Mouse (Mus musculus) MEL (cell line): Measurements from ENCODE around the gene Otof. TPM values are rescaled to one million over a fixed set of nuclear protein-coding genes. Genes with fewer than 3 reads are reported as not detected.

ENCODE experiments used
- DNase-seq: peaks from one replicate; pipeline ENCODE4 v3.0.0; 2011; ENCODE audit warnings: low read depth, low spot score
- H3K27ac ChIP-seq: 2 replicates; pipeline ENCODE4 v1.5.1; 2012; ENCODE audit warnings: low read depth, mild to moderate bottlenecking, control low read depth, low read length, moderate library complexity; ENCODE audit not compliant: control insufficient read depth
- H3K27me3 ChIP-seq, 2 experiments: fragments of 150-350 bp in 1 of 2; sonication (generic) in 1 of 2; 2 replicates each; pipeline ENCODE4 v1.6.1; 2012; ENCODE audit warnings: low read length in 2 of 2, mild to moderate bottlenecking in 2 of 2, improper control_type of control experiment in 1 of 2, moderate library complexity in 1 of 2; ENCODE audit not compliant: insufficient read depth in 2 of 2, control insufficient read depth in 1 of 2
- H3K36me3 ChIP-seq, 2 experiments: 2 replicates each; pipeline ENCODE4 v1.6.1; 2012 to 2014; ENCODE audit warnings: low read length in 2 of 2, improper control_type of control experiment in 1 of 2, inconsistent platforms in 1 of 2, mild to moderate bottlenecking in 1 of 2; ENCODE audit not compliant: insufficient read depth in 2 of 2, control insufficient read depth in 1 of 2
- H3K4me1 ChIP-seq, 2 experiments: fragments of 150-350 bp in 1 of 2; sonication (generic) in 1 of 2; 2 replicates each; pipeline ENCODE4 v1.6.1; 2012; ENCODE audit warnings: low read length in 2 of 2, improper control_type of control experiment in 1 of 2, mild to moderate bottlenecking in 1 of 2; ENCODE audit not compliant: insufficient read depth in 2 of 2, control insufficient read depth in 1 of 2
- H3K4me3 ChIP-seq, 2 experiments: fragments of 150-350 bp in 1 of 2; sonication (generic) in 1 of 2; 2 replicates each; pipeline ENCODE4 v1.5.1; 2012; ENCODE audit warnings: low read depth in 2 of 2, low read length in 2 of 2, mild to moderate bottlenecking in 2 of 2, moderate library complexity in 2 of 2, control low read depth in 1 of 2, improper control_type of control experiment in 1 of 2; ENCODE audit not compliant: control insufficient read depth in 1 of 2, insufficient read depth in 1 of 2
- H3K79me2 ChIP-seq: 2 replicates; pipeline ENCODE4 v1.6.1; 2012; ENCODE audit warnings: mild to moderate bottlenecking, low read length, moderate library complexity; ENCODE audit not compliant: control insufficient read depth, poor library complexity, insufficient read depth
- H3K9ac ChIP-seq: 2 replicates; pipeline ENCODE4 v1.6.1; 2012; ENCODE audit warnings: low read depth, mild to moderate bottlenecking, control low read depth, low read length, moderate library complexity; ENCODE audit not compliant: control insufficient read depth, poor library complexity, severe bottlenecking
- H3K9me3 ChIP-seq: fragments of 150-350 bp; sonication (generic); replicated peaks from 2 replicates; pipeline ENCODE4 v1.6.1; 2012; ENCODE audit warnings: mild to moderate bottlenecking, low read length, improper control_type of control experiment, moderate library complexity; ENCODE audit not compliant: insufficient read depth
- BHLHE40 ChIP-seq: IDR thresholded peaks from 2 replicates; pipeline ENCODE4 v1.6.1; 2012; ENCODE audit warnings: low read depth, mild to moderate bottlenecking, inconsistent platforms, low read length, improper control_type of control experiment, borderline replicate concordance
- E2F4 ChIP-seq: IDR thresholded peaks from 2 replicates; pipeline ENCODE4 v1.6.1; 2011; ENCODE audit warnings: low read depth, low read length, improper control_type of control experiment, borderline replicate concordance
- ELF1 ChIP-seq: IDR thresholded peaks from 2 replicates; pipeline ENCODE4 v1.6.1; 2014; ENCODE audit warnings: low read depth, mild to moderate bottlenecking, inconsistent platforms, low read length, improper control_type of control experiment, moderate library complexity
- ETS1 ChIP-seq: IDR thresholded peaks from 2 replicates; pipeline ENCODE4 v1.6.1; 2012; ENCODE audit warnings: low read depth, mild to moderate bottlenecking, inconsistent platforms, low read length, improper control_type of control experiment, moderate library complexity
- GATA1 ChIP-seq: IDR thresholded peaks from 2 replicates; pipeline ENCODE4 v1.6.1; 2011; ENCODE audit warnings: low read depth, low read length, improper control_type of control experiment
- HCFC1 ChIP-seq: IDR thresholded peaks from 2 replicates; pipeline ENCODE4 v1.6.1; 2012; ENCODE audit warnings: low read depth, mild to moderate bottlenecking, inconsistent platforms, low read length, improper control_type of control experiment, moderate library complexity
- MAFK ChIP-seq: IDR thresholded peaks from 2 replicates; pipeline ENCODE4 v1.6.1; 2011; ENCODE audit warnings: low read depth, mild to moderate bottlenecking, low read length, improper control_type of control experiment, borderline replicate concordance
- MAZ ChIP-seq: IDR thresholded peaks from 2 replicates; pipeline ENCODE4 v1.6.1; 2012; ENCODE audit warnings: low read depth, mild to moderate bottlenecking, inconsistent platforms, low read length, improper control_type of control experiment
- MXI1 ChIP-seq: IDR thresholded peaks from 2 replicates; pipeline ENCODE4 v1.6.1; 2011; ENCODE audit warnings: mild to moderate bottlenecking, low read depth, low read length, improper control_type of control experiment
- MYB ChIP-seq: IDR thresholded peaks from 2 replicates; pipeline ENCODE4 v1.6.1; 2011; ENCODE audit warnings: mild to moderate bottlenecking, low read depth, low read length, improper control_type of control experiment
- POLR2A ChIP-seq, 2 experiments: IDR thresholded peaks; 2 replicates each; pipeline ENCODE4 v1.6.1; 2011 to 2012; ENCODE audit warnings: low read length in 2 of 2, mild to moderate bottlenecking in 2 of 2, control low read depth in 1 of 2, improper control_type of control experiment in 1 of 2, low read depth in 1 of 2, moderate library complexity in 1 of 2; ENCODE audit not compliant: control insufficient read depth in 1 of 2, insufficient read depth in 1 of 2, poor library complexity in 1 of 2
- POLR2AphosphoS5 ChIP-seq: IDR thresholded peaks from 2 replicates; pipeline ENCODE4 v1.6.1; 2012; ENCODE audit warnings: low read depth, borderline replicate concordance, mild to moderate bottlenecking, inconsistent platforms, low read length, moderate library complexity, mixed read lengths
- SMC3 ChIP-seq: IDR thresholded peaks from 2 replicates; pipeline ENCODE4 v1.6.1; 2011; ENCODE audit warnings: low read depth, low read length, improper control_type of control experiment
- TAL1 ChIP-seq: IDR thresholded peaks from 2 replicates; pipeline ENCODE4 v1.6.1; 2012; ENCODE audit warnings: mild to moderate bottlenecking, inconsistent platforms, low read length, moderate library complexity, mixed read lengths
- UBTF ChIP-seq: IDR thresholded peaks from 2 replicates; pipeline ENCODE4 v1.6.1; 2012; ENCODE audit warnings: low read depth, mild to moderate bottlenecking, inconsistent platforms, low read length, improper control_type of control experiment, moderate library complexity, borderline replicate concordance; ENCODE audit not compliant: insufficient read depth
- USF1 ChIP-seq: IDR thresholded peaks from 2 replicates; pipeline ENCODE4 v1.6.1; 2014; ENCODE audit warnings: low read depth, mild to moderate bottlenecking, inconsistent platforms, low read length, improper control_type of control experiment, moderate library complexity
- USF2 ChIP-seq, 2 experiments: IDR thresholded peaks; 2 replicates each; pipeline ENCODE4 v1.6.1; 2011 to 2012; ENCODE audit warnings: improper control_type of control experiment in 2 of 2, low read length in 2 of 2, borderline replicate concordance in 1 of 2, inconsistent platforms in 1 of 2, low read depth in 1 of 2, mild to moderate bottlenecking in 1 of 2; ENCODE audit not compliant: insufficient read depth in 1 of 2
- ZC3H11A ChIP-seq: IDR thresholded peaks from 2 replicates; pipeline ENCODE4 v1.6.1; 2012; ENCODE audit warnings: low read depth, mild to moderate bottlenecking, inconsistent platforms, low read length, improper control_type of control experiment
- ZMIZ1 ChIP-seq: IDR thresholded peaks from 2 replicates; pipeline ENCODE4 v1.6.1; 2012; ENCODE audit warnings: low read depth, mild to moderate bottlenecking, inconsistent platforms, low read length, improper control_type of control experiment, moderate library complexity
- polyA plus RNA-seq, 2 experiments: library from polyadenylated mRNA; stranded (reverse) in 1 of 2; unstranded in 1 of 2; fragments of >175 nt in 1 of 2; fragments of >200 nt in 1 of 2; gene quantifications; 2 replicates each; pipeline versions ENCODE4 v1.2.1 to v1.2.4; 2012; ENCODE audit warnings: low replicate concordance in 2 of 2, low read depth in 1 of 2; ENCODE audit not compliant: insufficient read length in 2 of 2, insufficient read depth in 1 of 2, missing spikeins in 1 of 2
- total RNA-seq: library from RNA; depleted of rRNA; stranded (reverse); fragments of 300-350 nt; gene quantifications from 2 replicates; pipeline ENCODE4 v1.2.3, GENCODE M21; 2012; rRNA removed

Otof gene
- total RNA-seq: not detected in 2 replicates
- under 1 TPM in 1 of 2 experiments, not detected in 1; 0.01 TPM for polyA plus RNA-seq

DNA sequence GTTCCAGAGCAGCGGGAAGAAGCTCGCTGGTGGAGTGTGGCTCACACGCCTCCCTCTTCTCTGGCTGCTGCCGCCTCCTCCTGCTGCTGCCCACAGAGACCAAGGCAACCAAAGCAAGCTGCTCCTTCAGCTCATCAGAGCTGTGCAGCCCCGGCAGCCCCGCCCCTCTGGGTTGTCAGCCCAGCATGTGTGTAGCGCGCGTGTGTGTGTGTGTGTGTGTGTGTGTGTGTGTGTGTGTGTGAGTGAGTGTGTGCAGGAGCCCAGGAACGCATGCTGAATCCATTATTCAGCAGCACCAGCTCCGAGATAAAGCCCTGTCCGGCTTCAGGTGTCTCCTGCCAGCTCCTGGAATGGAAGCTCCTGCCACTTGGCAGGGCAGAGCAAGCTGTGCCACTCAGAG is at the start of gene Otof:
Otof (minus strand) TSS at position 112 of the 400 bp plus-strand sequence.
- Histone ChIP-seq H3K4me3 (no peak within 1 kb of the TSS), H3K27ac (no peak within 1 kb of the TSS), H3K9me3 (no peaks in the 10 kb centered on the region), H3K4me1 (no peaks in the 10 kb centered on the region), H3K27me3 (peaks cover 30 to 39% of the 10 kb centered on the region in 2 experiments), H3K36me3 (no peaks in the 10 kb centered on the region), H3K79me2 (no peaks in the 10 kb centered on the region), H3K9ac (no peak within 1 kb of the TSS)
- no peak for DNase-seq
- TF ChIP-seq POLR2A (IDR thresholded peaks at IDR 0.05; ENCODE audit: control insufficient read depth in 1 of 2, insufficient read depth in 1 of 2, low read depth in 1 of 2, low read length in 2 of 2, poor library complexity in 1 of 2) (no peak), MAFK (no peak), HCFC1 (no peak), UBTF (no peak), BHLHE40 (no peak), ZC3H11A (no peak)

DNA sequence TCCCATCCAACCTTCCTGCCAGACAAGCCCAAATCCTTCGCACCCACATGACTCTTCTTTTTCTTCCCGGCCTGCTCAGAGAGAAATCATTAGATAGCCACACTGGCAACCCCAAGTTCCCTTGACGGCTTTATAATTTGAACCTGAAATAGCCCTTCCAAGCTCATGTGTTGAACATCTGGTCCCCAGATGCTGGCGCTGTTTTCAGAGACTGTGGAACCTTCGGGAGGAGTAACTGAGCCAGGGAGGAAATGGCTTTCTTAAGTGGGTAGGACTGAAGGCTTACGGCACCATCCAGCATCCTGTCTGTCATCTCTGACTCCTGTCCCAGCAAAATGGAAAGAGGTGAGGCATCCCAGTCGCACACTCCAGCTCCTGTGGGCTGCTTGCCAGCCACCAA is 35.6 kb upstream of the Otof start:
- Histone ChIP-seq H3K4me1 (peaks cover 0 to 20% of the 10 kb centered on the region in 2 experiments; a peak in 2 of 4 replicates), H3K4me3 (no peak overlapping the region), H3K9ac (no peak overlapping the region), H3K27ac (no peak overlapping the region), H3K79me2 (no peaks in the 10 kb centered on the region), H3K27me3 (peaks cover 4 to 8% of the 10 kb centered on the region in 2 experiments), H3K9me3 (no peaks in the 10 kb centered on the region), H3K36me3 (peaks cover 0 to 2% of the 10 kb centered on the region in 2 experiments; a peak in 1 of 4 replicates)
- no peak for DNase-seq
- TF ChIP-seq GATA1 (no peak), ELF1 (no peak), E2F4 (no peak), MAZ (no peak), USF1 (no peak), POLR2A (IDR thresholded peaks at IDR 0.05; ENCODE audit: control insufficient read depth in 1 of 2, insufficient read depth in 1 of 2, low read depth in 1 of 2, low read length in 2 of 2, poor library complexity in 1 of 2) (no peak), MXI1 (no peak), MYB (no peak), ETS1 (no peak), BHLHE40 (no peak), SMC3 (no peak), USF2 (IDR thresholded peaks at IDR 0.05; ENCODE audit: borderline replicate concordance in 1 of 2, insufficient read depth in 1 of 2, low read depth in 1 of 2, low read length in 2 of 2) (no peak), POLR2AphosphoS5 (no peak), TAL1 (no peak), ZMIZ1 (no peak), HCFC1 (no peak)
